In the genomic region with DNA sequence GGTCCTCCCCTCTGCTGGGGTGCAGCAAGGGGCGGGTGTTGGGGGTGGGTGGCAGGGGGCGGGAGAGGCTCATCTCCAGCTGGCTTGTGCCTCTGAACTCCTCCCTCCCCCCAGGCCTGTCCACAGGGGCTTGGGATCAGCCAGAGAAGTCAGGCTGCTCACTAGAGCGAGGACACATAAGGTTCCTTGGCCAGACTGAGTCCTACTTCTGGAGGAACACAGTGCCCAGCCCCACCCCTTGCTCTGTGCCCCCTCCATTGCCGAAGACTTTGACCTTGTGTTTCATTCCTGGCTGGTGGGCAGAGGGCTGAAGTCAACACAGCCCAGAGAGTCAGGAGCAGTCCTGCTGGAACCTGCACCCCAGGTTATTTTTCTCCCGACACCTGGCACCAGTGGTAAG, we compare ENCODE assay signal across 27 mouse cellular contexts. TPM values are rescaled to one million over a fixed set of nuclear protein-coding genes. Genes with fewer than 3 reads are reported as not detected.
DNase-seq lines count a peak whose midpoint lies in the region; ATAC-seq and TF ChIP-seq lines count a peak whose summit lies in the region.
"Had no signal": no experiment of that assay in that cellular context is flagged by ENCODE, and none has a peak within 500 bp of the region (broad histone marks: within the 10 kb centered on the region; RNA-seq: fewer than 3 reads in every experiment).

A gene (plus strand): TSS at position 162 of the 400 bp plus-strand sequence.

- no peaks in the 10 kb centered on the region for H3K27me3 ChIP-seq in cerebellum, adult 2 months (ENCODE audit: control insufficient read depth, insufficient read depth, low read length)
- H3K27me3 ChIP-seq in kidney, postnatal 0 days (ENCODE audit: insufficient read depth, low read length) = no peaks in the 10 kb centered on the region
- H3K27me3 ChIP-seq in forebrain, embryonic 16.5 days (replicated peaks; ENCODE audit: control insufficient read depth, insufficient read depth, low read length) = no peaks in the 10 kb centered on the region
- H3K27me3 ChIP-seq: heart, embryonic 15.5 days; limb, embryonic 13.5 days; liver, embryonic 13.5 days; Patski had no signal

- no peaks in the 10 kb centered on the region for H3K4me1 ChIP-seq in cerebellum, adult 2 months (ENCODE audit: control insufficient read depth, insufficient read depth, low read length)
- 0 out of 2 replicates have a peak, but pooled peaks cover 8% of the 10 kb centered on the region for H3K4me1 ChIP-seq in kidney, postnatal 0 days (replicated peaks; ENCODE audit: insufficient read depth, low read length)
- no peaks in the 10 kb centered on the region for H3K4me1 ChIP-seq in forebrain, embryonic 16.5 days (replicated peaks; ENCODE audit: control insufficient read depth, insufficient read depth, low read length)
- H3K4me1 ChIP-seq: heart, embryonic 15.5 days; limb, embryonic 13.5 days had no signal

- H3K27ac ChIP-seq in cerebellum, adult 2 months (ENCODE audit: insufficient read depth, low read length) = no peak within 1 kb of the TSS; the same call in 1 of the 2 replicates
- H3K27ac ChIP-seq in kidney, postnatal 0 days = peak within 1 kb of the TSS; percentile 76
- no peak within 1 kb of the TSS for H3K27ac ChIP-seq in forebrain, embryonic 16.5 days (ENCODE audit: low read length)
- H3K27ac ChIP-seq: heart, embryonic 15.5 days; left cerebral cortex, adult 2 months; limb, embryonic 13.5 days; liver, embryonic 13.5 days had no signal

- peak within 1 kb of the TSS; percentile 35 for H3K4me3 ChIP-seq in cerebellum, adult 2 months (replicated peaks; ENCODE audit: insufficient read depth, low read depth, low read length)
- H3K4me3 ChIP-seq in kidney, postnatal 0 days (replicated peaks; ENCODE audit: low read depth, low read length) = no peak within 1 kb of the TSS
- no peak within 1 kb of the TSS for H3K4me3 ChIP-seq in forebrain, embryonic 16.5 days (replicated peaks; ENCODE audit: low read length)
- H3K4me3 ChIP-seq: heart, embryonic 15.5 days; left cerebral cortex, adult 2 months; limb, embryonic 13.5 days; liver, embryonic 13.5 days had no signal

- no peak for TF ChIP-seq CTCF in cerebellum, adult 2 months (IDR thresholded peaks at IDR 0.05; ENCODE audit: borderline replicate concordance, insufficient read depth, low read depth, low read length)
- no peak for TF ChIP-seq CTCF in kidney, postnatal 0 days (IDR thresholded peaks at IDR 0.05; ENCODE audit: low read depth)

- no peaks in the 10 kb centered on the region for H3K36me3 ChIP-seq in kidney, postnatal 0 days (ENCODE audit: insufficient read depth, low read length)
- no peaks in the 10 kb centered on the region for H3K36me3 ChIP-seq in forebrain, embryonic 16.5 days (ENCODE audit: control insufficient read depth, insufficient read depth)
- H3K36me3 ChIP-seq: heart, embryonic 15.5 days; limb, embryonic 13.5 days; liver, embryonic 13.5 days had no signal

- intact Hi-C loops in heart, postnatal 36 days (cut with DNase I) = no loop called here

- H3K9ac ChIP-seq in kidney, postnatal 0 days (ENCODE audit: low read depth, low read length) = no peak within 1 kb of the TSS
- H3K9ac ChIP-seq in forebrain, embryonic 16.5 days (replicated peaks; ENCODE audit: low read depth, low read length) = no peak within 1 kb of the TSS
- H3K9ac ChIP-seq: heart, embryonic 15.5 days; limb, embryonic 13.5 days; liver, embryonic 13.5 days; lung, embryonic 14.5 days had no signal

- peak in 1 of 2 experiments; percentile 45 for DNase-seq in cerebellum, adult 2 months
- DNase-seq in cerebellum, adult 8-10 months = no peak
- peak; percentile 23 for DNase-seq in testis, postnatal 14 days (ENCODE audit: low spot score)
- DNase-seq in testis, postnatal 10 days (ENCODE audit: low spot score) = no peak
- DNase-seq in kidney, postnatal 0 days (ENCODE audit: low spot score) = peak; percentile 52
- DNase-seq in heart, postnatal 36 days = no peak
- DNase-seq in thymus, postnatal 14 days = no peak
- DNase-seq: adrenal gland, postnatal 14 days; cerebellum, postnatal 14 days; heart, adult 11 months; liver, embryonic 13.5 days; lung, embryonic 14.5 days; lung, postnatal 36 days; right cerebral cortex, postnatal 14 days had no signal

- peak; percentile 89 for ATAC-seq in kidney, postnatal 0 days (replicated peaks; ENCODE audit: low FRiP score, low read depth)
- ATAC-seq in forebrain, embryonic 16.5 days = no peak
- ATAC-seq: CD4-positive, CD25-positive, alpha-beta regulatory T cell, adult 4 months; midbrain, embryonic 16.5 days; Patski had no signal

- no peaks in the 10 kb centered on the region for H3K9me3 ChIP-seq in kidney, postnatal 0 days (replicated peaks; ENCODE audit: low read length)
- no peaks in the 10 kb centered on the region for H3K9me3 ChIP-seq in forebrain, embryonic 16.5 days (ENCODE audit: control insufficient read depth, low read length)
- H3K9me3 ChIP-seq: heart, embryonic 15.5 days; limb, embryonic 13.5 days; liver, embryonic 13.5 days had no signal

- H3K4me2 ChIP-seq in kidney, postnatal 0 days (ENCODE audit: low read length) = peak within 1 kb of the TSS; percentile 25
- H3K4me2 ChIP-seq in forebrain, embryonic 16.5 days (ENCODE audit: low read length) = no peak within 1 kb of the TSS
- H3K4me2 ChIP-seq: heart, embryonic 15.5 days; limb, embryonic 13.5 days; liver, embryonic 13.5 days; lung, embryonic 14.5 days had no signal

- 53% methylated on average over 5 of the region's 5 CpGs for WGBS in cerebellum, adult 2 months
- WGBS in kidney, postnatal 0 days = 34% methylated on average over 5 of the region's 5 CpGs
- 55% methylated on average over 5 of the region's 5 CpGs for whole genome bisulfite sequencing in forebrain, embryonic 16.5 days

- TF ChIP-seq POLR2A in cerebellum, adult 2 months (IDR thresholded peaks at IDR 0.05; ENCODE audit: borderline replicate concordance, insufficient read depth, low read length) = 0 out of 2 replicates have a peak, but pooled peaks have one; percentile 17

RNA-seq across cellular contexts. Expression of the gene that starts here (rescaled TPM):
- 51.3 and 63.2 TPM in 2 replicates for polyA plus RNA-seq in cerebellum, adult 2 months (2012; rRNA removed)
- polyA plus RNA-seq in kidney, postnatal 0 days (2015; fragmentation: Nextera tagmentation; extraction: Ambion mirVana) = 35.3 and 42.7 TPM in 2 replicates
- total RNA-seq in heart, postnatal 36 days (2021) = not detected
- not detected in 2 replicates for polyA plus RNA-seq in forebrain, embryonic 16.5 days (2015; fragmentation: Nextera tagmentation; extraction: Ambion mirVana)
- total RNA-seq: adrenal gland, postnatal 14 days; gastrocnemius, adult 18-20 months; hematopoietic stem cell, adult 5-6 weeks; left cerebral cortex, adult 2 months; megakaryocyte-erythroid progenitor cell, adult 5-6 weeks; neutrophil, adult 5-6 weeks had no signal
- polyA plus RNA-seq: brain, embryonic 14.5 days; embryonic facial prominence, embryonic 14.5 days; heart, embryonic 15.5 days; limb, embryonic 13.5 days; liver, embryonic 13.5 days; lung, embryonic 14.5 days; midbrain, embryonic 16.5 days had no signal

Comparison
In these comparisons a context has a peak if more than half of its experiments do, and no peak if none do; other contexts are left out.
1. RNA of the gene that starts here (polyA plus RNA-seq): 51.3 to 63.2 TPM in cerebellum, adult 2 months and 35.3 to 42.7 TPM in kidney, postnatal 0 days; not detected in forebrain, embryonic 16.5 days; every median in the first group is over 10 times any median in the second.
2. DNase-seq: peak in testis, postnatal 14 days (single experiment) and kidney, postnatal 0 days (single experiment); none in cerebellum, adult 8-10 months (single experiment), testis, postnatal 10 days (single experiment), heart, postnatal 36 days (0 of 2) and thymus, postnatal 14 days (single experiment).